Mouse (Mus musculus): ENCODE measurements around the gene 4930470P17Rik.

- no peak for TF ChIP-seq GATA1 (IDR thresholded peaks at IDR 0.05; ENCODE audit: low read length)
- no peak for TF ChIP-seq TAL1 (IDR thresholded peaks at IDR 0.05; ENCODE audit: low read length)
Observed at GRCm38 (mm10) chr2:170648542-170648941, 46.7 kb upstream of the 4930470P17Rik start.
